Mouse (Mus musculus): ENCODE data around the gene Olfr552.
"Not testable (repeated sequence)": the region's sequence is repeated elsewhere in the genome, so short reads cannot be mapped to it uniquely, and the experiment has no call there.

DNA sequence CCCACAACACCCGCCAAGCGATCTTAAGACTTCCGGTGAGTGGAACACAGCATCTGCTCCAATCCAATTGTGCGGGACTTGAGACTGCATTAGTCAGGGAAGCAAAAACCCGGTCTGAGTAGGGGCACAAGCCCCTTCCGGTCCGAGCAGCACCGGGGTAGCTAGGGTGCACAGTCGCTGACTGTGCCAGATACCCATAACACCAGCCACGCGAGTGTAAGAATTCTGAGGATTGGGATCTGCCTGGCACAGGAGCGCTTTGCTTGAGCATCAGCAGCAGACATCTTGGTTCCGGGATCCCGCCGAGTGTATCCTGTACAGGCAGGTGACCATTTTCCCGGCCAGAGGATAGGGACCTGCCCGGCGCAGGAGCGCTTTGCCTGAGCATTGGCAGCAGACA lies 22.8 kb downstream of the Olfr552 start:
- not testable (repeated sequence) for TF ChIP-seq CTCF, POLR2A (IDR thresholded peaks at IDR 0.05; ENCODE audit: extremely low read depth, insufficient read depth, low read length)
